Mouse (Mus musculus) small intestine, adult 2 months (tissue): ENCODE results near the gene Rpl23a.

Experiments used
- CTCF ChIP-seq: fragments of 200-500 bp; IDR thresholded peaks from 2 replicates; pipeline ENCODE4 v1.5.1; 2012; ENCODE audit warnings: low read depth, mild to moderate bottlenecking, control low read depth, inconsistent platforms, low read length, moderate library complexity, mixed read lengths; ENCODE audit not compliant: insufficient replicate concordance, insufficient read length; ENCODE audit errors: extremely low read depth
- POLR2A ChIP-seq: fragments of 200-500 bp; IDR thresholded peaks from 2 replicates; pipeline ENCODE4 v1.6.1; 2012; ENCODE audit warnings: low read depth, mild to moderate bottlenecking, control low read depth, inconsistent platforms, low read length, moderate library complexity

- TF ChIP-seq CTCF (no peak), POLR2A (no peak)
These were observed 615 bp upstream of the Rpl23a start for GRCm38 (mm10) chr11:78183884-78184514.
